Mouse (Mus musculus) MEL (cell line): ENCODE data around the gene Gm44965. TPM values are rescaled to one million over a fixed set of nuclear protein-coding genes. Genes with fewer than 3 reads are reported as not detected.

Source experiments
- DNase-seq: peaks from one replicate; pipeline ENCODE4 v3.0.0; 2011; ENCODE audit warnings: low read depth, low spot score
- H3K27ac ChIP-seq: 2 replicates; pipeline ENCODE4 v1.5.1; 2012; ENCODE audit warnings: low read depth, mild to moderate bottlenecking, control low read depth, low read length, moderate library complexity; ENCODE audit not compliant: control insufficient read depth
- H3K27me3 ChIP-seq, 2 experiments: fragments of 150-350 bp in 1 of 2; sonication (generic) in 1 of 2; 2 replicates each; pipeline ENCODE4 v1.6.1; 2012; ENCODE audit warnings: low read length in 2 of 2, mild to moderate bottlenecking in 2 of 2, improper control_type of control experiment in 1 of 2, moderate library complexity in 1 of 2; ENCODE audit not compliant: insufficient read depth in 2 of 2, control insufficient read depth in 1 of 2
- H3K36me3 ChIP-seq, 2 experiments: 2 replicates each; pipeline ENCODE4 v1.6.1; 2012 to 2014; ENCODE audit warnings: low read length in 2 of 2, improper control_type of control experiment in 1 of 2, inconsistent platforms in 1 of 2, mild to moderate bottlenecking in 1 of 2; ENCODE audit not compliant: insufficient read depth in 2 of 2, control insufficient read depth in 1 of 2
- H3K4me1 ChIP-seq, 2 experiments: fragments of 150-350 bp in 1 of 2; sonication (generic) in 1 of 2; 2 replicates each; pipeline ENCODE4 v1.6.1; 2012; ENCODE audit warnings: low read length in 2 of 2, improper control_type of control experiment in 1 of 2, mild to moderate bottlenecking in 1 of 2; ENCODE audit not compliant: insufficient read depth in 2 of 2, control insufficient read depth in 1 of 2
- H3K4me3 ChIP-seq, 2 experiments: fragments of 150-350 bp in 1 of 2; sonication (generic) in 1 of 2; 2 replicates each; pipeline ENCODE4 v1.5.1; 2012; ENCODE audit warnings: low read depth in 2 of 2, low read length in 2 of 2, mild to moderate bottlenecking in 2 of 2, moderate library complexity in 2 of 2, control low read depth in 1 of 2, improper control_type of control experiment in 1 of 2; ENCODE audit not compliant: control insufficient read depth in 1 of 2, insufficient read depth in 1 of 2
- H3K79me2 ChIP-seq: 2 replicates; pipeline ENCODE4 v1.6.1; 2012; ENCODE audit warnings: mild to moderate bottlenecking, low read length, moderate library complexity; ENCODE audit not compliant: control insufficient read depth, poor library complexity, insufficient read depth
- H3K9ac ChIP-seq: 2 replicates; pipeline ENCODE4 v1.6.1; 2012; ENCODE audit warnings: low read depth, mild to moderate bottlenecking, control low read depth, low read length, moderate library complexity; ENCODE audit not compliant: control insufficient read depth, poor library complexity, severe bottlenecking
- H3K9me3 ChIP-seq: fragments of 150-350 bp; sonication (generic); replicated peaks from 2 replicates; pipeline ENCODE4 v1.6.1; 2012; ENCODE audit warnings: mild to moderate bottlenecking, low read length, improper control_type of control experiment, moderate library complexity; ENCODE audit not compliant: insufficient read depth
- BHLHE40 ChIP-seq: IDR thresholded peaks from 2 replicates; pipeline ENCODE4 v1.6.1; 2012; ENCODE audit warnings: low read depth, mild to moderate bottlenecking, inconsistent platforms, low read length, improper control_type of control experiment, borderline replicate concordance
- CTCF ChIP-seq, 3 experiments: IDR thresholded peaks in 2 of 3; conservative IDR thresholded peaks in 1 of 3; 2 replicates each; pipeline ENCODE4 v1.5.1; 2011 to 2012; ENCODE audit warnings: low read length in 3 of 3, low read depth in 2 of 3, mild to moderate bottlenecking in 2 of 3, improper control_type of control experiment in 1 of 3, inconsistent platforms in 1 of 3, mixed read lengths in 1 of 3, moderate library complexity in 1 of 3; ENCODE audit not compliant: control insufficient read depth in 1 of 3, insufficient read depth in 1 of 3, poor library complexity in 1 of 3, severe bottlenecking in 1 of 3
- GABPA ChIP-seq: IDR thresholded peaks from 2 replicates; pipeline ENCODE4 v1.6.1; 2012; ENCODE audit warnings: low read depth, mild to moderate bottlenecking, inconsistent platforms, low read length, improper control_type of control experiment, moderate library complexity
- GATA1 ChIP-seq: IDR thresholded peaks from 2 replicates; pipeline ENCODE4 v1.6.1; 2011; ENCODE audit warnings: low read depth, low read length, improper control_type of control experiment
- HCFC1 ChIP-seq: IDR thresholded peaks from 2 replicates; pipeline ENCODE4 v1.6.1; 2012; ENCODE audit warnings: low read depth, mild to moderate bottlenecking, inconsistent platforms, low read length, improper control_type of control experiment, moderate library complexity
- KAT2A ChIP-seq: conservative IDR thresholded peaks from 2 replicates; pipeline ENCODE4 v1.6.1; 2012; ENCODE audit warnings: low read depth, low read length, improper control_type of control experiment, inconsistent platforms
- MAFK ChIP-seq: IDR thresholded peaks from 2 replicates; pipeline ENCODE4 v1.6.1; 2011; ENCODE audit warnings: low read depth, mild to moderate bottlenecking, low read length, improper control_type of control experiment, borderline replicate concordance
- MYB ChIP-seq: IDR thresholded peaks from 2 replicates; pipeline ENCODE4 v1.6.1; 2011; ENCODE audit warnings: mild to moderate bottlenecking, low read depth, low read length, improper control_type of control experiment
- MYC ChIP-seq: IDR thresholded peaks from 2 replicates; pipeline ENCODE4 v1.6.1; 2011; ENCODE audit warnings: low read depth, mild to moderate bottlenecking, low read length, improper control_type of control experiment, moderate library complexity
- POLR2AphosphoS5 ChIP-seq: IDR thresholded peaks from 2 replicates; pipeline ENCODE4 v1.6.1; 2012; ENCODE audit warnings: low read depth, borderline replicate concordance, mild to moderate bottlenecking, inconsistent platforms, low read length, moderate library complexity, mixed read lengths
- RAD21 ChIP-seq: IDR thresholded peaks from 2 replicates; pipeline ENCODE4 v1.6.1; 2011; ENCODE audit warnings: mild to moderate bottlenecking, low read depth, low read length, improper control_type of control experiment
- RCOR1 ChIP-seq: IDR thresholded peaks from 2 replicates; pipeline ENCODE4 v1.6.1; 2012; ENCODE audit warnings: low read depth, mild to moderate bottlenecking, inconsistent platforms, low read length, improper control_type of control experiment
- SIN3A ChIP-seq: IDR thresholded peaks from 2 replicates; pipeline ENCODE4 v1.6.1; 2012; ENCODE audit warnings: low read length, improper control_type of control experiment, inconsistent platforms
- TAL1 ChIP-seq: IDR thresholded peaks from 2 replicates; pipeline ENCODE4 v1.6.1; 2012; ENCODE audit warnings: mild to moderate bottlenecking, inconsistent platforms, low read length, moderate library complexity, mixed read lengths
- USF2 ChIP-seq, 2 experiments: IDR thresholded peaks; 2 replicates each; pipeline ENCODE4 v1.6.1; 2011 to 2012; ENCODE audit warnings: improper control_type of control experiment in 2 of 2, low read length in 2 of 2, borderline replicate concordance in 1 of 2, inconsistent platforms in 1 of 2, low read depth in 1 of 2, mild to moderate bottlenecking in 1 of 2; ENCODE audit not compliant: insufficient read depth in 1 of 2
- ZNF384 ChIP-seq: IDR thresholded peaks from 2 replicates; pipeline ENCODE4 v1.6.1; 2012; ENCODE audit warnings: low read depth, mild to moderate bottlenecking, inconsistent platforms, low read length, improper control_type of control experiment
- polyA plus RNA-seq, 2 experiments: library from polyadenylated mRNA; stranded (reverse) in 1 of 2; unstranded in 1 of 2; fragments of >175 nt in 1 of 2; fragments of >200 nt in 1 of 2; gene quantifications; 2 replicates each; pipeline versions ENCODE4 v1.2.1 to v1.2.4; 2012; ENCODE audit warnings: low replicate concordance in 2 of 2, low read depth in 1 of 2; ENCODE audit not compliant: insufficient read length in 2 of 2, insufficient read depth in 1 of 2, missing spikeins in 1 of 2
- total RNA-seq: library from RNA; depleted of rRNA; stranded (reverse); fragments of 300-350 nt; gene quantifications from 2 replicates; pipeline ENCODE4 v1.2.3, GENCODE M21; 2012

Gm44965 gene
- total and polyA plus RNA-seq, 3 experiments: not detected

DNA sequence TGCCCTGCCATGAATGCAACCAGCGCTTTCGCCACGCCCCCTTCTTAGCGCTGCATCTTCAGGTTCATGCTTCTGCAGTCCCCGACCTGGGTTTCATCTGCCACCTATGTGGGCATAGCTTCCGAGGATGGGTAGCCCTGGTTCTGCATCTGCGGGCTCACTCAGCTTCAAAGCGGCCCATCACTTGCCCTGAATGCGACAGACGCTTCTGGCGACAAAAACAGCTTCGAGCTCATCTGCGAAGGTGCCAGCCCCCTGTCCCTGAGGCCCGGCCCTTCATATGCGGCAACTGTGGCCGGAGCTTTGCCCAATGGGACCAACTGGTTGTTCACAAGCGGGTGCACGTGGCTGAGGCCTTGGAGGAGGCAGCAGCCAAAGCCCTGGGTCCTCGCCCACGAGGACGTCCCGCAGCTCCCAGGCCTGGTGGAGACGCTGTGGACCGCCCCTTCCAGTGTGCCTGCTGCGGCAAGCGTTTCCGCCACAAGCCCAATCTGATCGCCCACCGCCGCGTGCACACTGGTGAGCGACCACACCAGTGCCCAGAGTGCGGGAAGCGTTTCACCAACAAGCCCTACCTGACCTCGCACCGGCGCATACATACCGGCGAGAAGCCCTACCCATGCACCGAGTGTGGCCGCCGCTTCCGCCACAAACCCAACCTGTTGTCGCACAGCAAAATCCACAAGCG, 2.9 kb downstream of the Gm44965 start:
- H3K9ac ChIP-seq: no peak overlapping the region

DNA sequence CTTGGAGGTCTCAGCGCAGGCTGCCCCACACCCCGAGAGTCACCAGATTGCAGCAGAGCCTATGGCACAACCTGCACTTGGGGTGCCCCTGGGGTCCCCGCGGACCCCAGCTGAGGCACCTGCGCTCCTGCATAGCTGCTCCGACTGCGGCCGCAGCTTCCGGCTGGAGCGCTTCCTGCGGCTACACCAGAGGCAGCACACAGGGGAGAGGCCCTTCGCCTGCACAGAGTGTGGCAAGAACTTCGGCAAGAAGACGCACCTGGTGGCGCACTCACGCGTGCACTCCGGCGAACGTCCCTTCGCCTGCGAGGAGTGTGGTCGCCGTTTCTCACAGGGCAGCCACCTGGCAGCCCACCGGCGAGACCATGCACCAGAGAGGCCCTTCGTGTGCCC, 3.5 kb downstream of the Gm44965 start:
- Histone ChIP-seq H3K4me3 (no peak overlapping the region), H3K27me3 (no peaks in the 10 kb centered on the region), H3K79me2 (no peaks in the 10 kb centered on the region), H3K27ac (no peak overlapping the region), H3K36me3 (no peaks in the 10 kb centered on the region), H3K4me1 (no peaks in the 10 kb centered on the region), H3K9ac (no peak overlapping the region), H3K9me3 (no peaks in the 10 kb centered on the region)
- TF ChIP-seq RAD21 (no peak), ZNF384 (no peak)
- no peak for DNase-seq

More for the DNA sequence above, 2.9 kb downstream of the Gm44965 start:
- Histone ChIP-seq H3K4me3 (no peak overlapping the region), H3K36me3 (no peaks in the 10 kb centered on the region), H3K27ac (no peak overlapping the region), H3K4me1 (no peaks in the 10 kb centered on the region), H3K27me3 (no peaks in the 10 kb centered on the region), H3K9me3 (no peaks in the 10 kb centered on the region), H3K79me2 (no peaks in the 10 kb centered on the region)
- no peak for DNase-seq
- TF ChIP-seq POLR2AphosphoS5: no peak
- no peak for TF ChIP-seq TAL1
- no peak for TF ChIP-seq GATA1
- no peak for TF ChIP-seq RCOR1
- no peak for TF ChIP-seq MAFK
- TF ChIP-seq BHLHE40: no peak
- no peak for TF ChIP-seq ZNF384
- no peak for TF ChIP-seq GABPA
- TF ChIP-seq MYB: no peak
- TF ChIP-seq USF2 (IDR thresholded peaks at IDR 0.05; ENCODE audit: borderline replicate concordance in 1 of 2, insufficient read depth in 1 of 2, low read depth in 1 of 2, low read length in 2 of 2): no peak
- TF ChIP-seq SIN3A: no peak
- TF ChIP-seq MYC: no peak
- no peak for TF ChIP-seq HCFC1
- no peak for TF ChIP-seq CTCF (IDR thresholded peaks at IDR 0.05 in 2 of 3, conservative IDR thresholded peaks at IDR 0.05 in 1 of 3; ENCODE audit: control insufficient read depth in 1 of 3, insufficient read depth in 1 of 3, low read depth in 2 of 3, low read length in 3 of 3, poor library complexity in 1 of 3, severe bottlenecking in 1 of 3)
- no peak for TF ChIP-seq KAT2A
